Mouse (Mus musculus) T-helper 2 cell (primary cell): ENCODE results near the gene Sap25.

ENCODE experiments used
- in situ Hi-C: fragments of 300-600 bp; cut with MboI, MseI; formaldehyde crosslinking; loops from one replicate; pipeline ENCODE4 v1.15.1; 2025; ENCODE audit warnings: high pct_unique_total_duplicates

Sap25 gene

GRCm38 (mm10) chr5:137691881-137692280 is 50.7 kb downstream of the Sap25 start:
- in situ Hi-C loops = no loop called here
